ENCODE assay signal across 7 mouse cellular contexts in the genomic region with DNA sequence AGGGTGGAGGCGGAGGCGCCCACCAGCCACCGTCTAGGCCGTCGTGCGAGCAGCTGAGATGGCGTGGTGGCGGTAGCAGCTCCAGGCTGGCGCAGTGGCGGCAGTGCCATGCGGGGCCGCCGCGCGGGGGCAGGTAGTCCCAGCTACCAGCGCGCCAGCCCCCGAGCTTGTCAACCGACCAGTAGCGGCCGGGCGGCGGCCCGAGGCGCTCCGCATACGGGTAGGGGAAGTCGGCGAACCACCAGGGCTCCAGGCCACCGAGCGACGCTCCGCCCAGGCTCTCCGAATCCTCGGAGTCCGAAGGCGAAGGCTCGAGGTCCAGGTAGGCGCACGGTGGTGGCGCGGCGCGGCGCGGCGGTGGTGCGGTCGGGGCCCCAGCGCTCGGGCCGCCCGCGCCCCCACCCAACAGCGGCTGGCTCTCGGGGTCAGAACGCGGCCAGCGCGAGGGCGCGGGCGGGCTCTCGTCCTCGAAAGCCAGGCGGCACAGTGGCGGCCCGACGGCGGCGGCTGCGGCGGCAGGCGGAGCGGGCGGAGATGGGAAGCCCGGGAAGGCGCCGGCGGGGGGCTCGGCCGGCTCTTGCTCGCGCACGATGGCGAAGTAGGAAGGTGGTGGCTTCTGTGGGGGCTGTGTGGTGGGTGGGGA. TPM values are rescaled to one million over a fixed set of nuclear protein-coding genes. Genes with fewer than 3 reads are reported as not detected.
DNase-seq lines count a peak whose midpoint lies in the region; ATAC-seq lines count a peak whose summit lies in the region.

No protein-coding gene starts in this region.

- H3K9ac ChIP-seq in lung, embryonic 15.5 days = peak overlapping the region; percentile 26
- no peak overlapping the region for H3K9ac ChIP-seq in embryonic facial prominence, embryonic 15.5 days
- peak overlapping the region; percentile 35 for H3K9ac ChIP-seq in intestine, embryonic 16.5 days (ENCODE audit: low read depth, low read length)
- peak overlapping the region; percentile 30; the same call in 1 of the 2 replicates for H3K9ac ChIP-seq in midbrain, embryonic 16.5 days (ENCODE audit: low read depth, low read length)

- H3K4me3 ChIP-seq in lung, embryonic 15.5 days = peak overlapping the region; percentile 45
- peak overlapping the region; percentile 44 for H3K4me3 ChIP-seq in embryonic facial prominence, embryonic 15.5 days (replicated peaks)
- H3K4me3 ChIP-seq in intestine, embryonic 16.5 days (ENCODE audit: low read length) = peak overlapping the region; percentile 52
- H3K4me3 ChIP-seq in midbrain, embryonic 16.5 days (ENCODE audit: low read depth, low read length) = peak overlapping the region; percentile 35

- ATAC-seq in lung, embryonic 15.5 days (ENCODE audit: borderline replicate concordance, extremely low read depth, low FRiP score, low TSS enrichment) = no peak
- no peak for ATAC-seq in embryonic facial prominence, embryonic 15.5 days (ENCODE audit: insufficient number of reproducible peaks, low FRiP score, low TSS enrichment, low read depth)
- ATAC-seq in intestine, embryonic 16.5 days = peak; percentile 16
- no peak for ATAC-seq in midbrain, embryonic 16.5 days

- H3K4me2 ChIP-seq in lung, embryonic 15.5 days = peak overlapping the region; percentile 73
- H3K4me2 ChIP-seq in embryonic facial prominence, embryonic 15.5 days (replicated peaks) = peak overlapping the region; percentile 66
- H3K4me2 ChIP-seq in intestine, embryonic 16.5 days (ENCODE audit: low read depth, low read length) = peak overlapping the region; percentile 47
- H3K4me2 ChIP-seq in midbrain, embryonic 16.5 days (ENCODE audit: low read length) = peak overlapping the region; percentile 42

- H3K4me1 ChIP-seq in lung, embryonic 15.5 days = peaks cover 36% of the 10 kb centered on the region
- peaks cover 31% of the 10 kb centered on the region for H3K4me1 ChIP-seq in embryonic facial prominence, embryonic 15.5 days
- H3K4me1 ChIP-seq in intestine, embryonic 16.5 days (ENCODE audit: control insufficient read depth, insufficient read depth, low read length) = peaks cover 24% of the 10 kb centered on the region
- peaks cover 20% of the 10 kb centered on the region for H3K4me1 ChIP-seq in midbrain, embryonic 16.5 days (ENCODE audit: control insufficient read depth, insufficient read depth, low read length)

- H3K27me3 ChIP-seq in lung, embryonic 15.5 days = peaks cover 50% of the 10 kb centered on the region
- peaks cover 54% of the 10 kb centered on the region for H3K27me3 ChIP-seq in embryonic facial prominence, embryonic 15.5 days
- H3K27me3 ChIP-seq in intestine, embryonic 16.5 days (replicated peaks; ENCODE audit: control insufficient read depth, insufficient read depth, low read length) = peaks cover 37% of the 10 kb centered on the region
- H3K27me3 ChIP-seq in midbrain, embryonic 16.5 days (ENCODE audit: control insufficient read depth, insufficient read depth, low read depth, low read length) = peaks cover 49% of the 10 kb centered on the region

- under 1% methylated on average over 74 of the region's 86 CpGs for WGBS in lung, embryonic 15.5 days
- WGBS in embryonic facial prominence, embryonic 15.5 days = under 1% methylated on average over 80 of the region's 86 CpGs
- 1% methylated on average over 80 of the region's 86 CpGs for WGBS in intestine, embryonic 16.5 days
- WGBS in midbrain, embryonic 16.5 days = under 1% methylated on average over 79 of the region's 86 CpGs

- peaks cover 8% of the 10 kb centered on the region for H3K36me3 ChIP-seq in lung, embryonic 15.5 days
- peaks cover 4% of the 10 kb centered on the region; the same call in 1 of the 2 replicates for H3K36me3 ChIP-seq in embryonic facial prominence, embryonic 15.5 days
- peaks cover 6% of the 10 kb centered on the region; the same call in 1 of the 2 replicates for H3K36me3 ChIP-seq in intestine, embryonic 16.5 days (ENCODE audit: control insufficient read depth, insufficient read depth, low read length)
- H3K36me3 ChIP-seq in midbrain, embryonic 16.5 days (ENCODE audit: control insufficient read depth, insufficient read depth, low read length) = peaks cover 3% of the 10 kb centered on the region

- H3K27ac ChIP-seq in lung, embryonic 15.5 days = no peak overlapping the region
- no peak overlapping the region for H3K27ac ChIP-seq in embryonic facial prominence, embryonic 15.5 days (replicated peaks)
- H3K27ac ChIP-seq in intestine, embryonic 16.5 days (ENCODE audit: low read length) = no peak overlapping the region
- H3K27ac ChIP-seq in midbrain, embryonic 16.5 days (ENCODE audit: low read length) = no peak overlapping the region

- no peak for DNase-seq in lung, postnatal 36 days
- no peak for DNase-seq in gastrocnemius, adult 18-20 months (ENCODE audit: low spot score)
- no peak for DNase-seq in thymus, postnatal 0 days (ENCODE audit: low spot score)

- no peaks in the 10 kb centered on the region for H3K9me3 ChIP-seq in lung, embryonic 15.5 days
- H3K9me3 ChIP-seq in embryonic facial prominence, embryonic 15.5 days (replicated peaks) = no peaks in the 10 kb centered on the region
- H3K9me3 ChIP-seq in intestine, embryonic 16.5 days (ENCODE audit: control insufficient read depth, low read length) = no peaks in the 10 kb centered on the region
- 0 out of 2 replicates have a peak, but pooled peaks cover 2% of the 10 kb centered on the region for H3K9me3 ChIP-seq in midbrain, embryonic 16.5 days (replicated peaks; ENCODE audit: control insufficient read depth, low read length, poor library complexity, severe bottlenecking)

RNA-seq across cellular contexts. Expression of a gene that starts 2.5 kb away (rescaled TPM):
- polyA plus RNA-seq in lung, embryonic 15.5 days (2015; fragmentation: Nextera tagmentation; extraction: Ambion mirVana) = 67.8 and 73.6 TPM in 2 replicates
- polyA plus RNA-seq in embryonic facial prominence, embryonic 15.5 days (2015; fragmentation: Nextera tagmentation; extraction: Ambion mirVana) = 57.3 and 58.0 TPM in 2 replicates
- polyA plus RNA-seq in intestine, embryonic 16.5 days (2015; fragmentation: Nextera tagmentation; extraction: Ambion mirVana) = 57.0 and 63.0 TPM in 2 replicates
- 38.4 and 45.8 TPM in 2 replicates for polyA plus RNA-seq in midbrain, embryonic 16.5 days (2015; fragmentation: Nextera tagmentation; extraction: Ambion mirVana)
- 10 to 100 TPM; 13.4 to 14.3 TPM for total RNA-seq in gastrocnemius, adult 18-20 months (2021)
- polyA plus RNA-seq in thymus, postnatal 0 days (2015; fragmentation: Nextera tagmentation; extraction: Ambion mirVana) = 48.7 and 50.8 TPM in 2 replicates

RNA-seq across cellular contexts. Expression of a gene that starts 8.7 kb away (rescaled TPM):
- polyA plus RNA-seq in lung, embryonic 15.5 days (2015; fragmentation: Nextera tagmentation; extraction: Ambion mirVana) = 0.79 and 0.84 TPM in 2 replicates
- polyA plus RNA-seq in embryonic facial prominence, embryonic 15.5 days (2015; fragmentation: Nextera tagmentation; extraction: Ambion mirVana) = 1.4 and 1.7 TPM in 2 replicates
- 0.65 and 0.78 TPM in 2 replicates for polyA plus RNA-seq in intestine, embryonic 16.5 days (2015; fragmentation: Nextera tagmentation; extraction: Ambion mirVana)
- 1.2 and 1.3 TPM in 2 replicates for polyA plus RNA-seq in midbrain, embryonic 16.5 days (2015; fragmentation: Nextera tagmentation; extraction: Ambion mirVana)
- total RNA-seq in gastrocnemius, adult 18-20 months (2021) = under 1 TPM in 1 of 2 experiments, not detected in 1; 0.28 TPM
- polyA plus RNA-seq in thymus, postnatal 0 days (2015; fragmentation: Nextera tagmentation; extraction: Ambion mirVana) = 0.10 and 0.31 TPM in 2 replicates

RNA-seq across cellular contexts. Expression of a gene that starts 18.9 kb away (rescaled TPM):
- 115 and 122 TPM in 2 replicates for polyA plus RNA-seq in lung, embryonic 15.5 days (2015; fragmentation: Nextera tagmentation; extraction: Ambion mirVana)
- polyA plus RNA-seq in embryonic facial prominence, embryonic 15.5 days (2015; fragmentation: Nextera tagmentation; extraction: Ambion mirVana) = 124 and 129 TPM in 2 replicates
- polyA plus RNA-seq in intestine, embryonic 16.5 days (2015; fragmentation: Nextera tagmentation; extraction: Ambion mirVana) = 77.1 and 78.2 TPM in 2 replicates
- polyA plus RNA-seq in midbrain, embryonic 16.5 days (2015; fragmentation: Nextera tagmentation; extraction: Ambion mirVana) = 275 and 307 TPM in 2 replicates
- 10 to 100 TPM; 25.3 to 34.6 TPM for total RNA-seq in gastrocnemius, adult 18-20 months (2021)
- polyA plus RNA-seq in thymus, postnatal 0 days (2015; fragmentation: Nextera tagmentation; extraction: Ambion mirVana) = 96.3 and 98.0 TPM in 2 replicates

RNA-seq across cellular contexts. Expression of a gene that starts 39.3 kb away (rescaled TPM):
- polyA plus RNA-seq in lung, embryonic 15.5 days (2015; fragmentation: Nextera tagmentation; extraction: Ambion mirVana) = 64.7 and 67.4 TPM in 2 replicates
- 83.7 and 98.4 TPM in 2 replicates for polyA plus RNA-seq in embryonic facial prominence, embryonic 15.5 days (2015; fragmentation: Nextera tagmentation; extraction: Ambion mirVana)
- 90.6 and 94.9 TPM in 2 replicates for polyA plus RNA-seq in intestine, embryonic 16.5 days (2015; fragmentation: Nextera tagmentation; extraction: Ambion mirVana)
- polyA plus RNA-seq in midbrain, embryonic 16.5 days (2015; fragmentation: Nextera tagmentation; extraction: Ambion mirVana) = 52.2 and 55.0 TPM in 2 replicates
- 10 to 100 TPM; 62.0 to 65.6 TPM for total RNA-seq in gastrocnemius, adult 18-20 months (2021)
- polyA plus RNA-seq in thymus, postnatal 0 days (2015; fragmentation: Nextera tagmentation; extraction: Ambion mirVana) = 35.8 and 38.7 TPM in 2 replicates

RNA-seq across cellular contexts. Expression of a gene that starts 44.9 kb away (rescaled TPM):
- 0.50 and 0.57 TPM in 2 replicates for polyA plus RNA-seq in lung, embryonic 15.5 days (2015; fragmentation: Nextera tagmentation; extraction: Ambion mirVana)
- polyA plus RNA-seq in embryonic facial prominence, embryonic 15.5 days (2015; fragmentation: Nextera tagmentation; extraction: Ambion mirVana) = 0.67 and 0.79 TPM in 2 replicates
- 0.31 and 0.39 TPM in 2 replicates for polyA plus RNA-seq in intestine, embryonic 16.5 days (2015; fragmentation: Nextera tagmentation; extraction: Ambion mirVana)
- 3.4 and 4.8 TPM in 2 replicates for polyA plus RNA-seq in midbrain, embryonic 16.5 days (2015; fragmentation: Nextera tagmentation; extraction: Ambion mirVana)
- total RNA-seq in gastrocnemius, adult 18-20 months (2021) = under 1 TPM; 0.11 to 0.17 TPM
- polyA plus RNA-seq in thymus, postnatal 0 days (2015; fragmentation: Nextera tagmentation; extraction: Ambion mirVana) = 0.13 and 0.23 TPM in 2 replicates
